Mouse (Mus musculus) MEL (cell line): ENCODE measurements around the gene H3f3b.

Experiments used
- ETS1 ChIP-seq: IDR thresholded peaks from 2 replicates; pipeline ENCODE4 v1.6.1; 2012; ENCODE audit warnings: low read depth, mild to moderate bottlenecking, inconsistent platforms, low read length, improper control_type of control experiment, moderate library complexity
- GATA1 ChIP-seq: IDR thresholded peaks from 2 replicates; pipeline ENCODE4 v1.6.1; 2011; ENCODE audit warnings: low read depth, low read length, improper control_type of control experiment
- HCFC1 ChIP-seq: IDR thresholded peaks from 2 replicates; pipeline ENCODE4 v1.6.1; 2012; ENCODE audit warnings: low read depth, mild to moderate bottlenecking, inconsistent platforms, low read length, improper control_type of control experiment, moderate library complexity
- TCF12 ChIP-seq: IDR thresholded peaks from 2 replicates; pipeline ENCODE4 v1.6.1; 2014; ENCODE audit warnings: low read depth, mild to moderate bottlenecking, inconsistent platforms, low read length, improper control_type of control experiment, moderate library complexity
- USF1 ChIP-seq: IDR thresholded peaks from 2 replicates; pipeline ENCODE4 v1.6.1; 2014; ENCODE audit warnings: low read depth, mild to moderate bottlenecking, inconsistent platforms, low read length, improper control_type of control experiment, moderate library complexity

DNA sequence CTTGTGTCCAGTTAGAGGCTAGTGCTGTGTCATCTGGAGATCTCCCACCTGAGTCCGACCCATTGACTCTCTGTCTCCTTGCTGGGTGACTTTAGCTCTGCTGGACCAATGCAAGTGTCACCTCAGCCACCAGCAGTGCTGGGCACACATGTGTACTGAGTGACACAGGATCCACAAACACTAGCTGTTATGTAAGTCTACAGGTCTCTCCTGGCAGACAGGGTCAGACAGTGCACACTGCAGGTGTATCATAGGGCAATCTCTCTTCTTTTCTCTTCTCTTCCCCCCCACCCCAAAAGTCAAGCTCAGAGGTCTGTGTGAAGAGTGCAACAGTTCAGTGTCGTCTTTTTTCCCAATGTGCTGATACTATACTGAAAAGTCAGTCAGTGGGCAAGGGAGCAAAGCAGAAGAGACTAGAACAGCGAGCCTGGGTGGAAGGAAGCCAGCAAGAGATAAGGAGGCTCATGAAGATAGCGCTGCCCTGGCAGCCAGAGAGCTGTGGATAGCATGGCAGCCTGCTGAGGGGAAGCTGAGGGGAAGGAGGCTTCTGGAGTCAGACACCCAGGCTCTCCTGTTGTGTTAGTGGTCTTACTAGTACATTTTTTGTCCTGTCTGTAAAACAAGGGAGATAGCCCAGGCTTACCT is 29.6 kb upstream of the H3f3b start:
- TF ChIP-seq USF1 (peak; percentile 49; the same call in 1 of the 2 replicates), ETS1 (peak; percentile 91), TCF12 (peak; percentile 82), HCFC1 (peak; percentile 67), GATA1 (peak; percentile 99)
